Mouse (Mus musculus): ENCODE measurements around the gene Olfr1246.
"Not testable (repeated sequence)": the region's sequence is repeated elsewhere in the genome, so short reads cannot be mapped to it uniquely, and the experiment has no call there.

The Olfr1246 gene

GRCm38 (mm10) chr2:89593057-89593456 is at the start of gene Olfr1246:
Olfr1246 (minus strand) TSS chr2:89593157.
- no peak for DNase-seq (ENCODE audit: low read depth)

DNA sequence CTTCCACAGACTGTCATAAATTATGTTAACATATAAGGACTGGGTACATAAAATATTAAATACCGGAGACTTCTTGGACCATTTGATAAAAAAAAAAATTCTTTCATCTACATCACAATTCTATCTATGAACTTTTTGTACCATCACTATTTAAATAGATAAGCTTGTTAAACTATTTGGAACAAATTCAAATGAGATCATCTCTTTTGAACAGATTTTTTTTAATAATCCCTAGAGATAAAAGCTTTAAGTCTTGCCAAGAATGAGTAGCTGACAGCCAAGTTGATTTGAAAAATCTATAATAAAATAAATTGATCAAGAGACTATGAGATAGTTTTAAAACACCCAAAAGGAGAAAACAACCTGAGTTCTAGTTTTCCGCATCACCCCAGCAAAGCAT is 41.9 kb upstream of the Olfr1246 start, which contains the start of gene Olfr1249:
TSS of gene Olfr1249 (minus strand) at position 101 of the 400 bp plus-strand sequence.
- DNase-seq (ENCODE audit: low read depth), result no peak

DNA sequence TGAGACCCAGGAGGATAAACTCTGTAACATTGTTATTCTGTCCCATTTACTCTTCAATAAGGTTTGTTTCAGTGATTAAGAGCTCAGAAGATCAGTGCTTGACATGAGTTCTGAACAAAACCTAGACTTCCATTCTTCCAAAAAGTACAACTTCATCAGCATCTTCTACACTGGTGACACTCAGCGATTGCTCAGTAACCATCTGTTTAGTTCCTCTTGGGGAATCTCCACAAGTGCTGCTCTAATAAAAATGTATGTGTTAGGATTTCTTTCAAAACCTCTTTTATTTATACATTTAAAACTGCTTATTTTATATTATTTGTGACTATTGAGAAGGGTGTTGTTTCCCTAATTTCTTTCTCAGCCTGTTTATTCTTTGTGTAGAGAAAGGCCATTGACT is 25.2 kb upstream of the Olfr1246 start, which contains the start of gene Olfr1248:
TSS of gene Olfr1248 (minus strand) at position 101 of the 400 bp plus-strand sequence.
- DNase-seq (ENCODE audit: low read depth), result not testable (repeated sequence)

- DNase-seq (ENCODE audit: low read depth), result no peak
These were observed 21.1 kb upstream of the Olfr1246 start, which contains the start of gene Olfr1247 for GRCm38 (mm10) chr2:89614030-89614429. Olfr1247 (minus strand) TSS chr2:89614130.

- no peak for DNase-seq (ENCODE audit: low read depth)
These were observed 14.6 kb downstream of the Olfr1246 start, which contains the start of gene Olfr1245 for GRCm38 (mm10) chr2:89578347-89578746. Olfr1245 (minus strand) TSS chr2:89578447.

GRCm38 (mm10) chr2:89562706-89563105 is 30.3 kb downstream of the Olfr1246 start:
- DNase-seq (ENCODE audit: low read depth), result not testable (repeated sequence)

GRCm38 (mm10) chr2:89544516-89544915 is 48.4 kb downstream of the Olfr1246 start:
- DNase-seq (ENCODE audit: low read depth), result no peak

GRCm38 (mm10) chr2:89539923-89540322 is 53.0 kb downstream of the Olfr1246 start:
- DNase-seq (ENCODE audit: low read depth), result no peak

Measured in c-Kit-positive CD71-negative TER-119-negative erythroid progenitor cells, embryonic 14.5 days (primary cell).